Mouse (Mus musculus): ENCODE data around the gene Gtf3c5.

Gtf3c5 gene

DNA sequence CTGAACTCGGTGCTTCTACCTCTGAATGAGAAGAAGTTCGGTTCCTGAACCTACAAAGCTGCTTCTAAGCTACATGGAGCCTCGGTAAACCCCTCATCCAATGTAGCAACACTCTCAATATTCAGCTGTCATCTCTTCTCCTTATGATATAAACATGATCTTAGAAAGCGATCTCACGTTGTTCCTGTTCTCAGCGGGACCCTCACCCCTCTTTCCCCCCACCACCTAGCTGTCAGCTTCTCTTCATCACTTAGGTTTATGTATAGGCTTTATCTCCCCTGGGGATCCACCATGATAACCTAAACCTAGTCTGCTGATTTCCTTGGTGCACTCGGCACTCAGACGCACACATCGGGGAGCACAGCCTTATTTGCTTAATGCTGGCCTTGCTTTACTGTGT is at the start of gene Gtf3c5:
TSS of gene Gtf3c5 (minus strand) at position 101 of the 400 bp plus-strand sequence.
- DNase-seq (ENCODE audit: low read depth in 1 of 2, low spot score in 2 of 2): no peak

- no peak for DNase-seq (ENCODE audit: low read depth in 1 of 2, low spot score in 2 of 2)
Observed at GRCm38 (mm10) chr2:28633136-28633535, 49.6 kb upstream of the Gtf3c5 start.

- no peak for DNase-seq (ENCODE audit: low read depth in 1 of 2, low spot score in 2 of 2)
Observed at GRCm38 (mm10) chr2:28632626-28633025, 49.1 kb upstream of the Gtf3c5 start.

DNA sequence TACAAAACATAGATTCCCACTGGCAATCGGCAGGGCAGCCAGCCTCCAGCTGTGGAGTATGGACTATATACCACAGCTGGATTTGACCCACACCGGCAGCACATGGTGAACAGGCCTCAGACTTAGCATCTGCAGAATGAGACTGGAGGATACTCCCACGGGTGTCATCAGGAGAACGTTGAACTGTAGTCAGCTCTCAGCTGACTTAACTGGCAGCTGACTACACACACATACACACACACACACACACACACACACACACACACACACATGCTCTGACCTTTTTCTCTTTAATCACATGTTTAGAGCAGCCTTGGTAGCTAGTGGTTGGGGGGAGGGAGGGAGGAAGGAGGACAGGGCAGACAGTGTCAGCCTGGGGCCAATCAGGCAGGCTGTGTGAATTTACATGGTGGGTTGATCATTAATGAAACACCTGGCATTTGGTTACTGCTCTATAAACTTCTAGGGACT is 46.4 kb upstream of the Gtf3c5 start:
- DNase-seq (ENCODE audit: low read depth in 1 of 2, low spot score in 2 of 2): no peak

GRCm38 (mm10) chr2:28628053-28628452 is 44.5 kb upstream of the Gtf3c5 start:
- DNase-seq (ENCODE audit: low read depth in 1 of 2, low spot score in 2 of 2): no peak

DNA sequence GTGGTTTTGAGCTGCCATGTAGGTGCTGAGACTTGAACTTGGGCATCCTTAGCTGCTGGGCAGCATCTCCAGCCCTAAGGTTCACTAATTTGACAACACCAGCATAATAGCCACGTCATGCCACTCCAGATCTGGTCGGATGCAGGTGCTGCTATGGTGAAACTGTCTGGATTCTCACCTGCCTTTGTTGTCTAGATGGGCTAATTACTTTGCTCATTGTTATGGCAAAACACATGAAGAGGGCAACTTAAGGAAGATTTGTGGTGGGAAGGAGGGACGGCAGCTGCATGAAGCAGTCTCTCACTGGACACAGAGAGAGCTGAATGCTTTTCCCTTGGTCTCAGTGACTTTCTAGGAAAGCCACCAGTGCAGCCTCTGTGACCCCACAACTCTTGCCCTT is 42.5 kb upstream of the Gtf3c5 start:
- no peak for DNase-seq (ENCODE audit: low read depth in 1 of 2, low spot score in 2 of 2)

- DNase-seq (ENCODE audit: low read depth in 1 of 2, low spot score in 2 of 2): no peak
Observed at GRCm38 (mm10) chr2:28624870-28625269, 41.3 kb upstream of the Gtf3c5 start.

- no peak for DNase-seq (ENCODE audit: low read depth in 1 of 2, low spot score in 2 of 2)
Observed at GRCm38 (mm10) chr2:28622521-28623124, 39.1 kb upstream of the Gtf3c5 start.

DNA sequence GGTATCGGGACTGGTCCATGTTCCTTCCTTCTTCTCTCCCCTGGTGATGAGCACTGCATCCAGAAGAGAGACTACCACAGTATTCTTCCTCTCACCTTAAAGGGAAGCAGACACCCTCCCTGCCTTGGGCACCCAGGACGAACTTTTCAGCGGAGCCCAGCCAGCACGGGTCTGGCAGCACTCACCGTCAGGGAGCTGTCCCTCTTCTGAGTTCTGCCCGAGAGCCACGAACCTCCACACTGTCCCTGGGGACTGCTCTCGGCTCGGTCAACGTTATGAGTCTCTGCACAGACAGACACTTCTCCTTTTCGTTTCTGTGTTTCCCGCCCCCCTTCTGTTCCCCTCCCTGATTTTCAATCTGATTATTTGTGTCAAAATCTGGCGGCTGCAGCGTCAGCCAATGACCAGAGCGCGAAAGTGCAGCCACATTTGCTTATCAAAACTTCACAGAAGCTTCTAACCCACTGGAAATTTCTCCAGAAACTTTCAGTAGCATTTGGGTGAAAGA is 38.2 kb upstream of the Gtf3c5 start, which contains the start of gene Gfi1b:
TSS of gene Gfi1b (minus strand) at position 319 of the 508 bp plus-strand sequence.
- DNase-seq (ENCODE audit: low read depth in 1 of 2, low spot score in 2 of 2): peak in 1 of 2 experiments; percentile 51

- DNase-seq (ENCODE audit: low read depth in 1 of 2, low spot score in 2 of 2): no peak
Observed at GRCm38 (mm10) chr2:28621111-28621510, 37.6 kb upstream of the Gtf3c5 start.

DNA sequence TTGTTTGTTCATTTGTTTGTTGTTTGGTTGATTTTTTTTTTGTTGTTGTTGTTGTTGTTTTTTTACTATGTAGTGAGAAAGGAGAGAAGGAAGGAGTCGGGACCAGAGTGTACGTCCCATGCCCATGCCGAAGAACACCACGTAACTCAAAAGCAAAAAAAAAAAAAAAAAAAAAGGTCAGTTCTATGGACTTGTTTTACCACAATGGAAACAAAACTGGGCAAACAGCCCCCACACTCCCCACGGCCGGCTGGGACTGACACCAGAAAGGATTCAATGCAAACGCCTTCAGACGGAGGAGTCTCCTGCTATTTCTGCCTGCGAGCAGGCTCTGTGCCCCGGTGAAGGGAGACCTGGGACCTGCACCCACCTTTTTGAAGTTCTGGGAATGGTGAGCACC is 37.0 kb upstream of the Gtf3c5 start:
- DNase-seq (ENCODE audit: low read depth in 1 of 2, low spot score in 2 of 2): no peak

- DNase-seq (ENCODE audit: low read depth in 1 of 2, low spot score in 2 of 2): no peak
Observed at GRCm38 (mm10) chr2:28619369-28619768, 35.8 kb upstream of the Gtf3c5 start.

DNA sequence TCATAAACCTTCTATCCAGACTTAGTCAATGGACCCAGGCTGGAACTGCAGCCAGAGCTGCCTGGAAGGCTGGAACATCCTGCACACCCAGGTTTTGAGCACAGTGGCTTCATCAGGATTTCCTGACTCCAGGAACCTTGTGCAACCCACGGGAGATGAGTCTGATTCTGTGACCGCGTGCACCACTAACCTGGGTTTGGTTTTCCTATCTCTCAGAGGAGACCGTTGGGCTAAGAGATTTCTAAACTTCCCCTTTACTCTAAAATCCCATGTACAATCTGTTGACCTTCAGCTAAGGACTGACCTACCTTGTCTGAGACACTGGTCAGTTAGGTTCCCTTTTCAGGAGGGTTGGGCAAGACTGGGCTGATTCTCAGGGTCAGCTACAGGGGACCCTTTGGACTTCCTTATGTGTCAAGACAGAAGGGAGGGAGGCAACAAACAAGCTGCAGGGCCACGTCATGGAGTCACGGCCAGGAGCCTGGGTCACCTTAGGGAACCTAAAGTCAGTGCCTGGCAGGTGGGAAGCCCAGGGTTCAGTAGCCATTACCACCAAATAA is 35.3 kb upstream of the Gtf3c5 start:
- DNase-seq (ENCODE audit: low read depth in 1 of 2, low spot score in 2 of 2): peak in 1 of 2 experiments; percentile 25

GRCm38 (mm10) chr2:28617498-28618486 is 34.2 kb upstream of the Gtf3c5 start:
- DNase-seq (ENCODE audit: low read depth in 1 of 2, low spot score in 2 of 2): no peak

DNA sequence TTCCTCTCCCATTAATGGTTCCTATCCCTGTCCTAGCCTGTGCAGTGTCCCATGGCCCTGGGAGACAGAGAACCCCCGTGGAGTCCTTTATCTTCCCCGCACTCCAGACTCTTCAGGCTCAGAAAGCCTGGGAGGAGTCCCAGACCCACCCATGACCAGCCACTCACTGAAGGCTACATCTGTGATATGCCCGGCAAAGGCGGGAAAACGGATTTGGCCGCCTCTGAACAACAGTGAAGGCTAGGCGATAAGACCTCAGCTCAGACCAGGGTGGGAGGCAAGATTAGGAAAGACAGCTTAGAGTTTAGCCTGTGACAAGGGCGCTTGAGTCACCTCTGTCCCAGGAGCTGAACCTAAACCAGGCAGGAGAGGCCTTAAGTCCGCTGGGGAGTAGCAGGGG is 33.3 kb upstream of the Gtf3c5 start:
- DNase-seq (ENCODE audit: low read depth in 1 of 2, low spot score in 2 of 2): no peak

DNA sequence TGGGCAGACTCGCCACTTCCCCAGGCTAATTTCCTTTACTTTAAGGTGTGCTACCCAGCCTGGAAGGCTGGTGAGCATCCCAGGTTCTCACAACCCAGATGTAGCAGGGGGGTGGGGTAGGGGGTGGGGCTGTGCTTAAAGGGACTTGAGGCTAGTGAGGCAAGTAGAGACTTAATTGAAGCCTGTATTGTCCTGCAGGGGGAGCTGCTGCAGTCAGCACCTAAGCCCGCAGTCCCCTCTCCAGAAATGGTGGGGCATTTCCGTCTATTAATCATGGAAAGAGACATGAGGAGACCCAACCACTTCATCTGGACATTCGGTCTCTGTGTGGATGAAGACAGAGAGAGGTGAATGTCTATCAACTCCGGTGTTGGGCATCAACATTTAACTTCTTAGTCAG is 32.8 kb upstream of the Gtf3c5 start:
- no peak for DNase-seq (ENCODE audit: low read depth in 1 of 2, low spot score in 2 of 2)

GRCm38 (mm10) chr2:28613599-28613998 is 30.0 kb upstream of the Gtf3c5 start:
- no peak for DNase-seq (ENCODE audit: low read depth in 1 of 2, low spot score in 2 of 2)

DNA sequence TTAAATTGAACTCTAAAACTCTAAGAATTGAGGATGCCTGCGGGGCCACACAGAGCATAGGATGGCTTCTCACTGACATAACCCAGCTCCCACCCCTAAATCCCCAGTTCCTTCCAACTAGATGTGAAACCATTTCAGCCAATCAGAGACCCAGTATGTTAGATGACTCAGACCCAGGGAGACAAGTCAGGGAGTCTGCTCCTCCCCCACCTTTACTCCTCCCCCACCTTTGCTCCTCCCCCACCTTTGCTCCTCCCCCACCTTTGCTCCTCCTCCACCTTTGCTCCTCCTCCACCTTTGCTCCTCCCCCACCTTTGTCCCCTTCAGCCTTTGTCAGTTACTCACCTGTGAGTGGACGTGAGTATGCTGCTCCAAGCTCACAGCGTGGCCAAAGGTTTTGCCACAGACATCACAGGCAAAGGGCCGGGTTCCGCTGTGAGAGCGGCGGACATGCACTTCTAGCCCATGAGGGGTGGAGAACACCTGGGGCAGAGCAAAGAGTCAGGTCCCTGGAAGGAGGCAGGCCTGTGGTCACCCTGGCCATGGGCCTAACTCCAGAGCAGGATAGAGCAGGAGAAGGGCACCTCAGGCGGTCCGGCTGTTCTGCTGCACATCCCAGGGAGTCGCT is 29.0 kb upstream of the Gtf3c5 start:
- no peak for DNase-seq (ENCODE audit: low read depth in 1 of 2, low spot score in 2 of 2)

- DNase-seq (ENCODE audit: low read depth in 1 of 2, low spot score in 2 of 2): no peak
Observed at GRCm38 (mm10) chr2:28611407-28611787, 27.8 kb upstream of the Gtf3c5 start.

DNA sequence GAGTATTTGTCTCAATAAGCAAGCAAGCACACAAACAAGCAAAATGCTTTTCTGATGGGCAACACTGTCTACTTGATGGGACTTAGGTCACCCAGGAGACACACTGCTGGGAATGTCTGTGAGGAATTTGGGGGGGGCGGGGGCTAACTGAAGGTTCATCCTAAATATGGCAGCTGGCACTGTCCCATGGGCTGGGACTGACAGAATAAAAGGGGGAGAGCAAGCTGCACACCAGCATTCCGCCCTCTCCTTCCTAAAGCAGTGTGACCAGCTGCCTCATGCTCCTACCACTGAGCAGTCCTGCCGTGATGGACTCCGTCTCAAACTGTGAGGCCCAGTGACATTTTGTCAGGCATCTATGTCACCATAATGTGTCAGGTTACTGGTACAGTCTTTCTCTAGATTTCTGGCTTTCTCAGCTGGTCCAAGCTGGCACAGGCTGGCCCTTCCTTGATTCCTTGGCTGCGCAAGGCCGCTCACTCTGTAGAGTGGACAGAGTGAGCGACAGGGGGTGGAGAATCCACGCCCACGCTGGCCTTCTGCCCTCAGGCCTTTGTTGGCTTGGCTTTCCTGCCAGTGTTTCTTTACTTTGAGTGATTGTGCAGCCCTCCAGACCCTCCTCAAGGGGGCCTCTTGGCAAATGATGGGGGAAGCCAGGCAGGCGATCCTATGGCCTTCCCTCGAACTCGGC is 27.3 kb upstream of the Gtf3c5 start:
- DNase-seq (ENCODE audit: low read depth in 1 of 2, low spot score in 2 of 2): no peak

- no peak for DNase-seq (ENCODE audit: low read depth in 1 of 2, low spot score in 2 of 2)
Observed at GRCm38 (mm10) chr2:28609851-28610250, 26.3 kb upstream of the Gtf3c5 start.

All from monocyte, adult 2 months (primary cell).